Mouse (Mus musculus) thymus, postnatal 36 days (tissue): ENCODE measurements around the gene Trpc1.

Experiments
- DNase-seq, 2 experiments: peaks; one replicate each; pipeline ENCODE4 v3.0.0; 2022; ENCODE audit warnings: mixed read lengths in 2 of 2

Trpc1 gene

DNA sequence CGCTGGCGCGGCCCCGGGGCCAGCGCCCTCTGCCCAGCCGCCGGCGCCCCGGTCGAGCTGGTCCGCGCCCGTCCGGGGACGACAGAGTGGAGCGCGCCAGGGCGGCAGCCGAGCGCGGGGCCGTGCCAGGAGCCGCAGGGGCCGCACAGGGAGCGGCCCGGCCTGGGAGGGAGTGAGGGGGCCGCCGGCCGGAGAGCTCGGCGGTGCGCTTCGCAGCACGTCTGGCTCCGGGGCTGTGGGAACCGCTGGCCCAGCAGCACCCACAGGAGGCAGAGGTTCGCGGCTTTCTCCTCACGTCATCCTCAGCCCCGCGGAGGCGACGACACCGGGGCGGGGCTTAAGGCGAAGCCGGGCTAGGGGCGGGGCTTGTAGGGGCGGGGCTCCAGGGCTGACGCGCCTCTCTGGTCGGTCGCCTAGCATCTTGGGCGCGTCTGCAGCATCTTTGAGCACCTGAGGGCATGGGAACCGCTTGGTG lies at the start of gene Trpc1:
Gene Trpc1, minus strand, starts transcription at position 339 of the 475 bp plus-strand sequence.
- DNase-seq: peak; percentile 47 to 53

- no peak for DNase-seq
Observed at GRCm38 (mm10) chr9:95796323-95796722, 46.1 kb upstream of the Trpc1 start.

GRCm38 (mm10) chr9:95795844-95796243 lies 45.7 kb upstream of the Trpc1 start:
- no peak for DNase-seq

DNA sequence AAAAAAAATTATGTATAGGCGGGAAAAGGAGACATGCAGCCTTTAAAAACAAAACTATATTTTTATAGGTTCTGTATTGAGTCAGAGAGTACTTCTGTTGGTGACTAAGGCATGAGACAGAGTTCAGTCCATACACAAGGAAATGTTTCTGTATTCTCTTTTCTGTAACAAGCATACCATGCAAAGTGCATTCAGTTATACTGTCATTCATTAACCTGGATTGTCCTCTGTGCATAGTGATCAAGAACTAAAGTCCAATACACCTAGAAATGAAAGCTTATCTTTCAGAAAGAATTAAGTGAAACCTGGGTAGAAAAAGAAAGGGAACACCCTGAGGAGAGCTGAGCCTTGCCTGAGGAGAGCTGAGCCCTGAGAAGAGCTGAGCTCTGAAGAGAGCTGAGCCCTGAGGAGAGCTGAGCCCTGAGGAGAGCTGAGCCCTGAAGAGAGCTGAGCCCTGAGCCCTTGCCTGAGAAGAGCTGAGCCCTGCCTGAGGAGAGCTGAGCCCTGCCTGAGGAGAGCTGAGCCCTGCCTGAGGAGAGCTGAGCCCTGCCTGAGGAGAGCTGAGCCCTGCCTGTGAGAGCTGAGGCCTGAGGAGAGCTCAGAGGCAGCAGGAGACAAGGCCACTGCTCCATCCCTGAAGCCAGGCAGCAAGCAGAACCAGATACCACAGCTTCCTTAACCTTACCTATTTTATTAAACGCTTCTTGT lies 45.1 kb upstream of the Trpc1 start:
- DNase-seq: no peak

- no peak for DNase-seq
Observed at GRCm38 (mm10) chr9:95793986-95794744, 44.0 kb upstream of the Trpc1 start.

DNA sequence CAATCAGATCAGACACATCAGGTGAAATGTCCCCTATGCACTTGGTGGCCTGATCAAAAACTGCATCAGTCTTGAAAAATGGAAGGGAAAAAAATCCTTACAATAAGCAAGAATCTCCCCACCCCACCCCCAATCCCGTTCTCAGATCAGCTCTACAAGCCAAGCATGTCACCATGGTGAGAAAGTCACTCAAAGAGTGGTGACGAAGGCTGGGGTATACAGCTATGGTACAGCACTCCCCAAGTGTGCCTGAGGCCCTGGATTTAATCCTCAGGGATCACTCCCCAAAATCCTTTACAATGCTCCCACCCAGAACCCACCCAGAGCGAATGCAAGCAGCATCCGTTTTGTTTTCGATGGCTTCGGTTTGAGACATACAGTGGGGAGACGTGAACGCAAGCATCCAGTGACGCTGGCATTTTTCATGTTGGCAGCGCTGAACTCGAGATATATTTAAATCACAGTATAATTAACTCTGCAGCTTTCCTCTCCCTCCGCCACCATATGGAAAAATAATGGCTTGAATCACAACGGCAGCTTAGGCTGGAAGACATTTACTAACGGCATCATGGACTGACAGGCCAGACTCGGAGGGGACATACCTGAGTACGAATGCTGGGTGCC lies 34.8 kb upstream of the Trpc1 start:
- DNase-seq: no peak

- no peak for DNase-seq
Observed at GRCm38 (mm10) chr9:95783646-95784293, 33.6 kb upstream of the Trpc1 start.

DNA sequence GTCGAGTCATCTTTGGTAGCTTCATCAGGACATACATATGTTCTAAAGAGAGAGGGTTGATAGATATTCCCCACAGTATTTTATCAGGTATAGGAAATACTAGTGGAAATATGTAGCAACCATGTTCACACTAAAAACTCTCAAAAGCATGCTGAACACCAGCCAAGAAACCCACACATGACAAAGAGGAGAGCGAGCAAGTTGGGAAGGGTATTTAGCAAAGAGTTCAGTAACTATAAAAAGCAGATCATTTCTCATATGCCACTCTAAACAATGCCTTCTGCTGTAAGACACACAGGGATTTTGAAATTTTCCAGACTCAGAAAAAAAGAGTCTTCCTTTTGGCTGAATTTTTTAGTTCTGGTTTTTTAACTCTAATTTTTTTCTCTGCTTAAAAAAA lies 21.5 kb upstream of the Trpc1 start:
- no peak for DNase-seq

- no peak for DNase-seq
Observed at GRCm38 (mm10) chr9:95763218-95763617, 13.0 kb upstream of the Trpc1 start.

DNA sequence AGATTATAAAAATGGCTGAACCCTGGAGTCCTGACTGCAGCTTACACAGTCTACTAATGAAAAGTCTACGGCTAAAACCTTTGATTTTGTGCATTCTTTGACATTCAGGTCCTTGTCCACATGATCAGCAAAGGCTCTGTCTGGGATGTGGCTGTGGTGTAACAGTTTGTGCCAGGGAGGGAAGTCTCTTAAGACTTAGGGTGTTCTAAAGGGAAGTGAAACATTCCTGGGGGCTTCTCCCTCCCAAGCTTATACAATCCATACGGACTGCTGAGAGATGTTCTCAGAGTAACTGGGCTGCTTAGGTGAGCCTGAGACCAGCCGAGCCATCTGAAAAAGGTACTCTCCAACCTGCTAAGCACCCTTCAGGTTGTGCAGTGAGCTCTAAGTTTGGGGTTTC lies 12.1 kb upstream of the Trpc1 start:
- no peak for DNase-seq

DNA sequence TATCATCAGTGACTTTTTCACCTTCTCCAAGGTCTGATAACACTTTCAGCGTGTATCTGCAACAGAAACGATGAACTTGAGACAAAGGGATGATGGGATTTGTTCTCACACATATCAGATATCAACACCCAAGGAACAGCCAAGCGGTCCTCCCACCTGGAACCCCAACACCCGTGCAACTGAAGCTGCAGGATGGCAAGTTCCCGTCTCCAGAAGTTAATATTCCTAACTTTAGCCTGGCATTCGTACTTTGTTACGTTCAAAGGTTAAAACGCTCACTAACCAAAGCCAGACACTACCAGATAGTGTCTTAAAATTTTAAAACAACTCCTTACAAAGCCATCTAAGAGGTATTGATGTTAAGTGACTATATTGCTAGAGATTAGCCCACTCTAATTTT lies 11.2 kb upstream of the Trpc1 start:
- no peak for DNase-seq

- DNase-seq: no peak
Observed at GRCm38 (mm10) chr9:95750746-95751145, 571 bp upstream of the Trpc1 start.

DNA sequence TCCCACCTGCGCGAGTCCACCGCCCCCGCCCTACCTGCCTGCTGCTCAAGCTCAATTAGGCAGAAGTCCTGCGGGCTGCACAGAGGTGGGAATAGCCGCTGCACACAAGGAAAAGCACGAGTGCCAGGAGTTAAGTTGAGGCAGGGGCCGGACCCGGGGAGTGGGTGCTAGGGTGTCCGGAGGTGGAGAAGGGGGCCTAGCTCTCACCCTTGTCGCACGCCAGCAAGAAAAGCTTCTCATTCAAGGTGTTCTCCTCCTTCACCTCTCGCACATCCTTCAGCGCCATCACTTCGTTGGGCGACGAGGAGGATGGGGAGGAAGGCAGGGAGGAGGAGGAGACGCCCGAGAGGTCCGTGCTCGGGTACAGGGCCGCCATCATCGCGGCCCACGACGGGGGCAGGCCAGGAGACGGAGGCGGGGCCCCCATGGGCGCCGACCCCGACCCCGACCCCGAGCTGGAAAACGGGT lies 680 bp downstream of the Trpc1 start:
- peak in 1 of 2 experiments; percentile 6 for DNase-seq

GRCm38 (mm10) chr9:95747298-95747697 lies 2.9 kb downstream of the Trpc1 start:
- DNase-seq: no peak

- DNase-seq: no peak
Observed at GRCm38 (mm10) chr9:95744845-95745613, 5.1 kb downstream of the Trpc1 start.

DNA sequence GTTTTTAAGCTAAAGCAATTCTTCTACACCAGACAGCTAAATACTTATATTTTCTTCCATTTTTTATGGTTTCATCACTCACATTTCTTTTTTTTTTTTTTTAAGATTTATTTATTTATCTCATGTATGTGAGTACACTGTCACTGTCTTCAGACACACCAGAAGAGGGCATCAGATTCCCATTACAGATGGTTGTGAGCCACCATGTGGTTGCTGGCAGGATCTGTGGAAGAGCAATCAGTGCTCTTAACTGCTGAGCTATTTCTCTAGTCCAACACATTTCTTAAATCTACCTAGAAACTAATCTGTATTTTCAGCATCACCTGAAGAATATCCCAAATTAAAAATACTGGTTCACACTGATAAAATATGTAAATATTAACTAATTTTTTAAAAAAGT lies 13.9 kb downstream of the Trpc1 start:
- no peak for DNase-seq

GRCm38 (mm10) chr9:95712574-95712973 lies 37.6 kb downstream of the Trpc1 start:
- no peak for DNase-seq

- DNase-seq: no peak
Observed at GRCm38 (mm10) chr9:95708943-95709342, 41.2 kb downstream of the Trpc1 start.

GRCm38 (mm10) chr9:95705371-95705770 lies 44.8 kb downstream of the Trpc1 start:
- no peak for DNase-seq

DNA sequence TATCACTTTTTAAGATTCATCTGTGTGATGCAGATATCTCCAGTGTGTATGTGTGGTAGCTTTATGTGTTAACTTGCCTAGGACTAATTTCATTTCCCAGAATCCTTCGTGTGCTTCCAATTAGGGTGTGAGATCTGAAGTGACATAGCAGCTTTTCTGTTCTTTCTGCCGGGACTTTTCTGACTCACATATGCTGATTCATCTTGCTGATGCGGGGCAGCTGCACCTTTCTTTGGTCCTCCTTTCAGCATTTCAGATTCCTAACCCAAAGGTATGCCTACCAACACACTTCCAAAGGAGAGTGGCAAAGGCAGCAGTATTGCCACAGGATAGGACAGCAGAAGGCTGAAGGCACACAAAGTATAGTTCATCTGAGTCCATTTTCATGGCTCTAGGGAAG lies 46.1 kb downstream of the Trpc1 start:
- no peak for DNase-seq

DNA sequence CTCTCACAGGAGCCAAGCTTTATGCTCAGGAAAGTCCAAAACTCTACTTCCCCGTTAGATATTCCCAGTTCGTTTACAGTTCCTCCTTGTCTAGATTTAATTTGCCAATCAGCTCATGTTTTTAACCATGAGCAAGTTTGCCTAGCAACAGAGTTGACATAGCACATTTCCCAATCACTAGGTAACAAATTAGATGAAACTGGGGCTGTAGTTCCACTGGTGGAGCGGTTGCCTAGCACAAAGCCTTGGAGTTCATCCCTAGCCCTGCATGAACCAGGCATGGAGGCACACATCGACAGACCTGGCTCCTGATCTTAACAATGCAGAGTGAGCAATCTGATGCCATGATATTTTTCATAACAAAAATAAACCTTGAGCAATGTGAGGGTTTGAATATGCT lies 50.9 kb downstream of the Trpc1 start:
- no peak for DNase-seq

GRCm38 (mm10) chr9:95697808-95698207 lies 52.4 kb downstream of the Trpc1 start:
- peak in 1 of 2 experiments; percentile 8 for DNase-seq
